Mouse (Mus musculus) MEL (cell line): ENCODE measurements around the gene Olfr1238. TPM values are rescaled to one million over a fixed set of nuclear protein-coding genes. Genes with fewer than 3 reads are reported as not detected.

Experiments used
- DNase-seq: peaks from one replicate; pipeline ENCODE4 v3.0.0; 2011; ENCODE audit warnings: low read depth, low spot score
- H3K27ac ChIP-seq: 2 replicates; pipeline ENCODE4 v1.5.1; 2012; ENCODE audit warnings: low read depth, mild to moderate bottlenecking, control low read depth, low read length, moderate library complexity; ENCODE audit not compliant: control insufficient read depth
- H3K27me3 ChIP-seq, 2 experiments: fragments of 150-350 bp in 1 of 2; sonication (generic) in 1 of 2; 2 replicates each; pipeline ENCODE4 v1.6.1; 2012; ENCODE audit warnings: low read length in 2 of 2, mild to moderate bottlenecking in 2 of 2, improper control_type of control experiment in 1 of 2, moderate library complexity in 1 of 2; ENCODE audit not compliant: insufficient read depth in 2 of 2, control insufficient read depth in 1 of 2
- H3K36me3 ChIP-seq, 2 experiments: 2 replicates each; pipeline ENCODE4 v1.6.1; 2012 to 2014; ENCODE audit warnings: low read length in 2 of 2, improper control_type of control experiment in 1 of 2, inconsistent platforms in 1 of 2, mild to moderate bottlenecking in 1 of 2; ENCODE audit not compliant: insufficient read depth in 2 of 2, control insufficient read depth in 1 of 2
- H3K4me1 ChIP-seq, 2 experiments: fragments of 150-350 bp in 1 of 2; sonication (generic) in 1 of 2; 2 replicates each; pipeline ENCODE4 v1.6.1; 2012; ENCODE audit warnings: low read length in 2 of 2, improper control_type of control experiment in 1 of 2, mild to moderate bottlenecking in 1 of 2; ENCODE audit not compliant: insufficient read depth in 2 of 2, control insufficient read depth in 1 of 2
- H3K4me3 ChIP-seq, 2 experiments: fragments of 150-350 bp in 1 of 2; sonication (generic) in 1 of 2; 2 replicates each; pipeline ENCODE4 v1.5.1; 2012; ENCODE audit warnings: low read depth in 2 of 2, low read length in 2 of 2, mild to moderate bottlenecking in 2 of 2, moderate library complexity in 2 of 2, control low read depth in 1 of 2, improper control_type of control experiment in 1 of 2; ENCODE audit not compliant: control insufficient read depth in 1 of 2, insufficient read depth in 1 of 2
- H3K79me2 ChIP-seq: 2 replicates; pipeline ENCODE4 v1.6.1; 2012; ENCODE audit warnings: mild to moderate bottlenecking, low read length, moderate library complexity; ENCODE audit not compliant: control insufficient read depth, poor library complexity, insufficient read depth
- H3K9ac ChIP-seq: 2 replicates; pipeline ENCODE4 v1.6.1; 2012; ENCODE audit warnings: low read depth, mild to moderate bottlenecking, control low read depth, low read length, moderate library complexity; ENCODE audit not compliant: control insufficient read depth, poor library complexity, severe bottlenecking
- H3K9me3 ChIP-seq: fragments of 150-350 bp; sonication (generic); replicated peaks from 2 replicates; pipeline ENCODE4 v1.6.1; 2012; ENCODE audit warnings: mild to moderate bottlenecking, low read length, improper control_type of control experiment, moderate library complexity; ENCODE audit not compliant: insufficient read depth
- BHLHE40 ChIP-seq: IDR thresholded peaks from 2 replicates; pipeline ENCODE4 v1.6.1; 2012; ENCODE audit warnings: low read depth, mild to moderate bottlenecking, inconsistent platforms, low read length, improper control_type of control experiment, borderline replicate concordance
- CHD1 ChIP-seq: IDR thresholded peaks from 2 replicates; pipeline ENCODE4 v1.6.1; 2012; ENCODE audit warnings: low read depth, mild to moderate bottlenecking, inconsistent platforms, low read length, improper control_type of control experiment
- CHD2 ChIP-seq: IDR thresholded peaks from 2 replicates; pipeline ENCODE4 v1.6.1; 2011; ENCODE audit warnings: low read length, improper control_type of control experiment
- E2F4 ChIP-seq: IDR thresholded peaks from 2 replicates; pipeline ENCODE4 v1.6.1; 2011; ENCODE audit warnings: low read depth, low read length, improper control_type of control experiment, borderline replicate concordance
- ELF1 ChIP-seq: IDR thresholded peaks from 2 replicates; pipeline ENCODE4 v1.6.1; 2014; ENCODE audit warnings: low read depth, mild to moderate bottlenecking, inconsistent platforms, low read length, improper control_type of control experiment, moderate library complexity
- EP300 ChIP-seq, 2 experiments: IDR thresholded peaks; 2 replicates each; pipeline ENCODE4 v1.6.1; 2011; ENCODE audit warnings: improper control_type of control experiment in 2 of 2, low read length in 2 of 2, low read depth in 1 of 2, mild to moderate bottlenecking in 1 of 2
- GATA1 ChIP-seq: IDR thresholded peaks from 2 replicates; pipeline ENCODE4 v1.6.1; 2011; ENCODE audit warnings: low read depth, low read length, improper control_type of control experiment
- KAT2A ChIP-seq: conservative IDR thresholded peaks from 2 replicates; pipeline ENCODE4 v1.6.1; 2012; ENCODE audit warnings: low read depth, low read length, improper control_type of control experiment, inconsistent platforms
- MAX ChIP-seq: IDR thresholded peaks from 2 replicates; pipeline ENCODE4 v1.6.1; 2011; ENCODE audit warnings: low read length, improper control_type of control experiment
- MAZ ChIP-seq: IDR thresholded peaks from 2 replicates; pipeline ENCODE4 v1.6.1; 2012; ENCODE audit warnings: low read depth, mild to moderate bottlenecking, inconsistent platforms, low read length, improper control_type of control experiment
- MEF2A ChIP-seq: IDR thresholded peaks from 2 replicates; pipeline ENCODE4 v1.6.1; 2014; ENCODE audit warnings: low read depth, mild to moderate bottlenecking, inconsistent platforms, low read length, improper control_type of control experiment; ENCODE audit not compliant: poor library complexity, insufficient replicate concordance, severe bottlenecking; ENCODE audit errors: extremely low read depth
- MXI1 ChIP-seq: IDR thresholded peaks from 2 replicates; pipeline ENCODE4 v1.6.1; 2011; ENCODE audit warnings: mild to moderate bottlenecking, low read depth, low read length, improper control_type of control experiment
- MYC ChIP-seq: IDR thresholded peaks from 2 replicates; pipeline ENCODE4 v1.6.1; 2011; ENCODE audit warnings: low read depth, mild to moderate bottlenecking, low read length, improper control_type of control experiment, moderate library complexity
- NRF1 ChIP-seq: IDR thresholded peaks from 2 replicates; pipeline ENCODE4 v1.6.1; 2014; ENCODE audit warnings: low read depth, mild to moderate bottlenecking, inconsistent platforms, low read length, improper control_type of control experiment, moderate library complexity; ENCODE audit not compliant: poor library complexity, insufficient read depth, severe bottlenecking
- POLR2A ChIP-seq, 2 experiments: IDR thresholded peaks; 2 replicates each; pipeline ENCODE4 v1.6.1; 2011 to 2012; ENCODE audit warnings: low read length in 2 of 2, mild to moderate bottlenecking in 2 of 2, control low read depth in 1 of 2, improper control_type of control experiment in 1 of 2, low read depth in 1 of 2, moderate library complexity in 1 of 2; ENCODE audit not compliant: control insufficient read depth in 1 of 2, insufficient read depth in 1 of 2, poor library complexity in 1 of 2
- POLR2AphosphoS5 ChIP-seq: IDR thresholded peaks from 2 replicates; pipeline ENCODE4 v1.6.1; 2012; ENCODE audit warnings: low read depth, borderline replicate concordance, mild to moderate bottlenecking, inconsistent platforms, low read length, moderate library complexity, mixed read lengths
- RCOR1 ChIP-seq: IDR thresholded peaks from 2 replicates; pipeline ENCODE4 v1.6.1; 2012; ENCODE audit warnings: low read depth, mild to moderate bottlenecking, inconsistent platforms, low read length, improper control_type of control experiment
- SIN3A ChIP-seq: IDR thresholded peaks from 2 replicates; pipeline ENCODE4 v1.6.1; 2012; ENCODE audit warnings: low read length, improper control_type of control experiment, inconsistent platforms
- SMC3 ChIP-seq: IDR thresholded peaks from 2 replicates; pipeline ENCODE4 v1.6.1; 2011; ENCODE audit warnings: low read depth, low read length, improper control_type of control experiment
- TBP ChIP-seq: IDR thresholded peaks from 2 replicates; pipeline ENCODE4 v1.8.0; 2011; ENCODE audit warnings: low read depth, low read length, improper control_type of control experiment
- USF2 ChIP-seq, 2 experiments: IDR thresholded peaks; 2 replicates each; pipeline ENCODE4 v1.6.1; 2011 to 2012; ENCODE audit warnings: improper control_type of control experiment in 2 of 2, low read length in 2 of 2, borderline replicate concordance in 1 of 2, inconsistent platforms in 1 of 2, low read depth in 1 of 2, mild to moderate bottlenecking in 1 of 2; ENCODE audit not compliant: insufficient read depth in 1 of 2
- ZMIZ1 ChIP-seq: IDR thresholded peaks from 2 replicates; pipeline ENCODE4 v1.6.1; 2012; ENCODE audit warnings: low read depth, mild to moderate bottlenecking, inconsistent platforms, low read length, improper control_type of control experiment, moderate library complexity
- ZNF384 ChIP-seq: IDR thresholded peaks from 2 replicates; pipeline ENCODE4 v1.6.1; 2012; ENCODE audit warnings: low read depth, mild to moderate bottlenecking, inconsistent platforms, low read length, improper control_type of control experiment
- polyA plus RNA-seq, 2 experiments: library from polyadenylated mRNA; stranded (reverse) in 1 of 2; unstranded in 1 of 2; fragments of >175 nt in 1 of 2; fragments of >200 nt in 1 of 2; gene quantifications; 2 replicates each; pipeline versions ENCODE4 v1.2.1 to v1.2.4; 2012; ENCODE audit warnings: low replicate concordance in 2 of 2, low read depth in 1 of 2; ENCODE audit not compliant: insufficient read length in 2 of 2, insufficient read depth in 1 of 2, missing spikeins in 1 of 2
- total RNA-seq: library from RNA; depleted of rRNA; stranded (reverse); fragments of 300-350 nt; gene quantifications from 2 replicates; pipeline ENCODE4 v1.2.3, GENCODE M21; 2012; rRNA removed

Gene Olfr1238
- total RNA-seq (not detected in 2 replicates), polyA plus RNA-seq (under 1 TPM in 1 of 2 experiments, not detected in 1; 0.01 TPM)

- no peaks in the 10 kb centered on the region for H3K4me1 ChIP-seq
- H3K9ac ChIP-seq: no peak within 1 kb of the TSS
- H3K9me3 ChIP-seq: no peaks in the 10 kb centered on the region
- no peak for DNase-seq
- no peaks in the 10 kb centered on the region for H3K27me3 ChIP-seq
- no peaks in the 10 kb centered on the region for H3K79me2 ChIP-seq
- H3K36me3 ChIP-seq: no peaks in the 10 kb centered on the region
- H3K27ac ChIP-seq: no peak within 1 kb of the TSS
- TF ChIP-seq CHD1: no peak
- TF ChIP-seq MYC: no peak
- TF ChIP-seq MXI1: no peak
- TF ChIP-seq GATA1: no peak
- TF ChIP-seq RCOR1: no peak
- H3K4me3 ChIP-seq: no peak within 1 kb of the TSS
Measured at GRCm38 (mm10) chr2:89409576-89409975, at the start of gene Olfr1238. Olfr1238 (minus strand) TSS chr2:89409676.

- H3K27ac ChIP-seq: no peak within 1 kb of the TSS
- no peaks in the 10 kb centered on the region for H3K79me2 ChIP-seq
- no peak for DNase-seq
- no peak within 1 kb of the TSS for H3K4me3 ChIP-seq
- H3K36me3 ChIP-seq: no peaks in the 10 kb centered on the region
- TF ChIP-seq TBP: no peak
- no peak for TF ChIP-seq ELF1
- TF ChIP-seq MYC: no peak
- TF ChIP-seq BHLHE40: no peak
- no peak for TF ChIP-seq KAT2A
- TF ChIP-seq E2F4: no peak
- no peak for TF ChIP-seq NRF1
- no peak for TF ChIP-seq SMC3
- no peak for TF ChIP-seq MXI1
- no peak for TF ChIP-seq MEF2A
- H3K9ac ChIP-seq: no peak within 1 kb of the TSS
- no peaks in the 10 kb centered on the region for H3K4me1 ChIP-seq
- H3K27me3 ChIP-seq: no peaks in the 10 kb centered on the region
- H3K9me3 ChIP-seq: no peaks in the 10 kb centered on the region
Measured at GRCm38 (mm10) chr2:89442900-89443299, 33.4 kb upstream of the Olfr1238 start, which contains the start of gene Olfr1240. Olfr1240 (minus strand) TSS chr2:89443000.

GRCm38 (mm10) chr2:89420307-89420706, 10.8 kb upstream of the Olfr1238 start, which contains the start of gene Olfr1239:
Olfr1239 (minus strand) TSS chr2:89420407.
- H3K36me3 ChIP-seq: no peaks in the 10 kb centered on the region
- no peak for DNase-seq
- no peaks in the 10 kb centered on the region for H3K4me1 ChIP-seq
- no peak within 1 kb of the TSS for H3K27ac ChIP-seq
- H3K79me2 ChIP-seq: no peaks in the 10 kb centered on the region
- no peaks in the 10 kb centered on the region for H3K9me3 ChIP-seq
- H3K27me3 ChIP-seq: no peaks in the 10 kb centered on the region
- H3K9ac ChIP-seq: no peak within 1 kb of the TSS
- no peak within 1 kb of the TSS for H3K4me3 ChIP-seq
- TF ChIP-seq CHD2 (no peak), MAX (no peak), POLR2A (IDR thresholded peaks at IDR 0.05; ENCODE audit: control insufficient read depth in 1 of 2, insufficient read depth in 1 of 2, low read depth in 1 of 2, low read length in 2 of 2, poor library complexity in 1 of 2) (no peak), SIN3A (no peak), TBP (no peak), ZNF384 (no peak), MAZ (no peak), MYC (no peak), EP300 (IDR thresholded peaks at IDR 0.05; ENCODE audit: low read depth in 1 of 2, low read length in 2 of 2) (no peak), ZMIZ1 (no peak), POLR2AphosphoS5 (no peak), MXI1 (no peak), USF2 (IDR thresholded peaks at IDR 0.05; ENCODE audit: borderline replicate concordance in 1 of 2, insufficient read depth in 1 of 2, low read depth in 1 of 2, low read length in 2 of 2) (no peak)
